Mouse (Mus musculus) testis, adult 2 months (tissue): ENCODE results near the gene Cpt2. TPM values are rescaled to one million over a fixed set of nuclear protein-coding genes. Genes with fewer than 3 reads are reported as not detected.

Experiments used
- H3K27ac ChIP-seq: fragments of 200-500 bp; 2 replicates; pipeline ENCODE4 v1.5.1; 2012; ENCODE audit warnings: low read depth, low read length; ENCODE audit not compliant: control insufficient read depth, insufficient read depth
- H3K27me3 ChIP-seq: fragments of 200-500 bp; 2 replicates; pipeline ENCODE4 v1.6.1; 2012; ENCODE audit warnings: mild to moderate bottlenecking, low read length, moderate library complexity; ENCODE audit not compliant: control insufficient read depth, insufficient read depth
- H3K36me3 ChIP-seq: fragments of 200-500 bp; 2 replicates; pipeline ENCODE4 v1.6.1; 2012; ENCODE audit warnings: mild to moderate bottlenecking, low read length; ENCODE audit not compliant: control insufficient read depth, insufficient read depth
- H3K4me1 ChIP-seq: fragments of 200-500 bp; 2 replicates; pipeline ENCODE4 v1.6.1; 2012; ENCODE audit warnings: low read length; ENCODE audit not compliant: control insufficient read depth, insufficient read depth
- H3K4me3 ChIP-seq: fragments of 200-500 bp; 2 replicates; pipeline ENCODE4 v1.5.1; 2012; ENCODE audit warnings: low read depth, mild to moderate bottlenecking, low read length, moderate library complexity, mixed read lengths; ENCODE audit not compliant: control insufficient read depth
- CTCF ChIP-seq: fragments of 200-500 bp; IDR thresholded peaks from 2 replicates; pipeline ENCODE4 v1.5.1; 2012; ENCODE audit warnings: low read depth, mild to moderate bottlenecking, inconsistent platforms, low read length, moderate library complexity; ENCODE audit not compliant: control insufficient read depth, insufficient read depth, insufficient replicate concordance
- POLR2A ChIP-seq: fragments of 200-500 bp; IDR thresholded peaks from 2 replicates; pipeline ENCODE4 v1.6.1; 2012; ENCODE audit warnings: low read depth, mild to moderate bottlenecking, inconsistent platforms, low read length, moderate library complexity; ENCODE audit not compliant: control insufficient read depth
- polyA plus RNA-seq: library from polyadenylated mRNA; depleted of rRNA; stranded (reverse); fragments of >200 nt; gene quantifications from 2 replicates; pipeline ENCODE4 v1.2.3, GENCODE M21; 2012; rRNA removed

Gene Cpt2
- polyA plus RNA-seq: 44.1 and 52.1 TPM in 2 replicates

DNA sequence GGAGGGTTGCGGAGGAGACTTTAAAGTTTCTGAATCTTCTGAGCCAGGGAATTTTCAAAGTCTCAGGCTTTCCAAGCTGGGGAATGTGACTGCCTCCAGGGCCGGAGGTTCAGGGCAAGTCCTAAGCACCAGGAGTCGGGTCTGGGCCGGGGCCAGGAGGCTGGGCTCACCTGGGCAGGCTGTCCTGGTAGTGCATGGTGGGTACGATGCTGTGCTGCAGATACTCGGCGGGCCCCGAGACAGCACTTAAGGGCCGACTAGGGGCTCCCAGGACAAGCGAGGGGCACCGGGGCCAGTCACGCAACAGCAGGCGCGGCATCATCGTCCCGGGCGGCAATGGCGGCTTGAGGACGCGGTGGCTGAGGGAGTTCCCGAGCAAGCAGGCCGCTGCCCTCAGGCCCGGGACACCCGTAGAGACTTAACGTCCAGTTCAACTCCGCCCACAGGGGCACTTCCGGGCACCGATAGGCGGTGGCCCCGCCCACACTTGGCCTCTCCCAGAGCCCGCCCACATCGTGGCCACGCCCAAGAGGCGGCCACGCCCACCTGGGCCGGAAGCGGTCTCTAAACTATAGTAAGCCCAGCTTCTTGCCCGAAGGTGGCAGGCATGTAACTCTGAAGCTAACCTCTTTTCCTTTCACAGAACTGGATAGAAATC lies at the start of gene Cpt2:
Gene Cpt2, minus strand, starts transcription at position 466 of the 658 bp plus-strand sequence.
- Histone ChIP-seq H3K4me1 (peaks cover 5% of the 10 kb centered on the region; the same call in 1 of the 2 replicates), H3K27me3 (no peaks in the 10 kb centered on the region), H3K36me3 (peaks cover 1% of the 10 kb centered on the region; the same call in 1 of the 2 replicates), H3K27ac (peak within 1 kb of the TSS; percentile 97), H3K4me3 (peak within 1 kb of the TSS; percentile 97)
- TF ChIP-seq POLR2A: peak; percentile 97
- 0 out of 2 replicates have a peak, but pooled peaks have one; percentile 8 for TF ChIP-seq CTCF

DNA sequence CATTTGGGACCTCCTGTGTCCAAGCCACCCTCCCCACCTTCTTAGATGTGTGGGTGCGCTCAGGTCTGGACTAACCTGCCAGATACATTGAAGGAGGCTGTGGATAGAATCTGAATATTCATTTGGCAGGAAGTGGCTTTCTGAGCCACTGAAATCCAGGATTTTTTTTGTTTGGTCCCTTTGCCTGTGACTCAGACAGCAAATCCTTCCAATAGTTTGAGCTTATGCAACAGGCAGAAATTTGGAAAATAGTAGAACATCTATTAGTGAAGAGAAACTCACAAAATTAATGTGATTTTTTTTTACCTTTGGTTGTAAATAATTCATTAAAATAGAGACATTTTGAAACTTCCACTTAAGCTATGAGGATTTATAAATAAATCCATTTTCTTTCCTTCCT lies 47.8 kb upstream of the Cpt2 start:
- H3K27ac ChIP-seq: no peak overlapping the region
- H3K4me1 ChIP-seq: peaks cover 2% of the 10 kb centered on the region; the same call in 1 of the 2 replicates
- H3K27me3 ChIP-seq: no peaks in the 10 kb centered on the region
- no peaks in the 10 kb centered on the region for H3K36me3 ChIP-seq
- no peak overlapping the region for H3K4me3 ChIP-seq
- no peak for TF ChIP-seq CTCF
- no peak for TF ChIP-seq POLR2A

DNA sequence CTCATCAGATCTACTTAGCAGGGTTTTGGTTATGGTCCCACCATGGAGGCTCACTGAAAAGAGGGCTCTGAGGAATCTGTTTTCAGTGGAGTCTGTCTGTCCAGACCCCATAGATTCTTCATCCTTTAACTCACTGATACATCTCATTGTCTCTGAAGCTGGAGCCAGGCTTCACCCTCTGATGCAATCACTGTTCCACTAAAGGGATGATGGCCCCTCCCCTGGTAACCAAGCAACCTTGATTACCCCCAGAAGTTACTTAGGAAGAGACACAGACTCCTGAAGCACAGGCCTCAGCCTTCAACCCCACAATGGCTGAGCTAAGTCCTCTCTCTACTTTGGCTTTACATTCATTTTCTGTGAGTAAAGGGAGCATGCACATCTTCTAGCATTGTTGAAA lies 46.4 kb upstream of the Cpt2 start:
- Histone ChIP-seq H3K27me3 (no peaks in the 10 kb centered on the region), H3K36me3 (no peaks in the 10 kb centered on the region), H3K4me1 (peaks cover 2% of the 10 kb centered on the region; the same call in 1 of the 2 replicates), H3K27ac (no peak overlapping the region), H3K4me3 (no peak overlapping the region)
- TF ChIP-seq POLR2A (no peak), CTCF (no peak)

DNA sequence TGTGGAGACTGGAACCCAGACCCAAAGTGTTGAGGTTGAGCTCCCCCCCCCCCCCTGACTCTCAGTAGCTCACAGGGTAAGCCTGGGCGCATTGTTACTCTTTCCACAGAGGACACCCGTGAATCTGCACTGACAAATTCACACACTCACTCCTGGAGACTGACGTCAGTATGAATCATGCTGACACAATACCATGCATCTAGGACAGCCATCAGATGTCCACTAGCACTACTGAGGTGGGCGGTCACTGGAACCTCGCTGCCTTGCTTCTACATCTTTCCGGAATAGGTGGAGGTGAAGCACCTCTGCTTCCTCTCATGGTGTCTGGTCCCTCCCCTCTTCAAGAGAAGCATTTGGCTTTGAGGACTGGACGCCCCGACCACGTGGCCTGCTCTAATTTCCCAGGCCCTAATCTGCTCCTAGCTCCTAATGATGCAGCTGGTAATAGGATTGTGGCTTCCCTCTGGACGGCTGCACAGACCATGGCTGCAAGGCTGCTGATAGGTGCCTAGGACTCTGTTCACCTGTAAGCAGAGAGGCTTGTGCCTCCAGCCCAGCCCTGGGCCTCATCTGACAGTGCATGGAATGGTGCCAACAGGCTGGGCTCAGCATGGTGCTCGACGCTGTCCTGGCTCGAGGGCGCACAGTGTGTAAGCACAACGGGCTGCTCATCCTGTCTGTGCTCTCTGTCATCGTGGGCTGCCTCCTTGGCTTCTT lies 44.7 kb upstream of the Cpt2 start, which contains the start of gene Slc1a7:
Gene Slc1a7, plus strand, starts transcription at position 367 of the 717 bp plus-strand sequence.
- peaks cover 2% of the 10 kb centered on the region; the same call in 1 of the 2 replicates for H3K4me1 ChIP-seq
- H3K36me3 ChIP-seq: no peaks in the 10 kb centered on the region
- no peak within 1 kb of the TSS for H3K27ac ChIP-seq
- H3K4me3 ChIP-seq: no peak within 1 kb of the TSS
- TF ChIP-seq CTCF (no peak), POLR2A (no peak)
- H3K27me3 ChIP-seq: no peaks in the 10 kb centered on the region

DNA sequence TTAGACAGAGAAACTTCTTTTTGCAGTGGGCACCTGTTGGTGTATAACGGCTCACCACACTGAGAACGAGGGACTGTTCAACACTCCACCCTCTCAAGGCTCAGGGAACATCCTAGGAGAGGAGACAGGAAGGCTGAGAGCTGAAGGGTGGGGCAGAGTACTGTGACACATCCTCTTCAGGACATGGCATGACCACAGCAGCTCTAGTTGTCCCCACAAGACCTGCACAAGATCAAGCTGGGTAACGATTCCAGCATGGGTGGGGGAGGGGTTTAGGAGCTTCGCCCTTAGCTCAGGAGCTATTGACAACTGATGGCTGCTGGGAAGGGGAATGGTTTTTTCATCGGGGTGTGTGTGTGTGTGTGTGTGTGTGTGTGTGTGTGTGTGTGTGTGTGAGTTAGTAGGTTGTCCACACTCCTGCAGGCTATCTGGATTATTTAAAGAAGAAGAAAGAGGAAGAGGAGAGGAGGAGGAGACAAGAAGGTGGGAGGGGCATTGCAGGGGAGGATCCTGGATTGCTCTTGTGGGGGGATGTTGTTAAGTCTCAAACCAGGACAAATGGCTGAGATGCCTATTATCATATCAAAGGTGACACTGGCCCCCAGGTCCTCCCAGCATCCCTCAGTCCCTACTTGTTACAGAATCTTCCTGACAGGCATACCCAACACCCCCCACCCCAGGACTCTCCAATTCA lies 43.2 kb upstream of the Cpt2 start:
- TF ChIP-seq POLR2A (no peak), CTCF (no peak)
- Histone ChIP-seq H3K4me3 (no peak overlapping the region), H3K27ac (no peak overlapping the region), H3K4me1 (peaks cover 2% of the 10 kb centered on the region; the same call in 1 of the 2 replicates), H3K36me3 (no peaks in the 10 kb centered on the region), H3K27me3 (no peaks in the 10 kb centered on the region)

DNA sequence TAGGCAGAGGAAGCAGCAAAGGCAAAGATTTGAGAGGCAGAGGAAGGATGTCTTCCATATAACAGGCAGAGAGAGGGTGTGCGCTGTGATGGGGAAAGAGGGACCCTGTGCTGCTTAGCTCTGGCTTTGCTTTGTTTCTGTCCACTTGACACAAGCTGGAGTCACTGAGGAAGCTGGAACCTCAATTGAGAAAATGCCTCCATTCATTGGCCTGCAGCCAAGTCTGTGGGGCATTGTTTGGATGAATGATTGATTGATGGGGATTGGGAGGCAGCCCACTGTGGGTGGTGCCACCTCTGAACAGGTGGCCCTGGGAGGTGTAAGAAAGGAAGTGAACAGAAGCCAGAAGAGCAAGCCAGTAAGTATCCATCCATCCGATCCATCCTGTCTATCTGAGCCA lies 39.4 kb upstream of the Cpt2 start:
- Histone ChIP-seq H3K4me3 (no peak overlapping the region), H3K27me3 (no peaks in the 10 kb centered on the region), H3K27ac (no peak overlapping the region), H3K4me1 (peaks cover 2% of the 10 kb centered on the region), H3K36me3 (no peaks in the 10 kb centered on the region)
- TF ChIP-seq CTCF: no peak
- no peak for TF ChIP-seq POLR2A

DNA sequence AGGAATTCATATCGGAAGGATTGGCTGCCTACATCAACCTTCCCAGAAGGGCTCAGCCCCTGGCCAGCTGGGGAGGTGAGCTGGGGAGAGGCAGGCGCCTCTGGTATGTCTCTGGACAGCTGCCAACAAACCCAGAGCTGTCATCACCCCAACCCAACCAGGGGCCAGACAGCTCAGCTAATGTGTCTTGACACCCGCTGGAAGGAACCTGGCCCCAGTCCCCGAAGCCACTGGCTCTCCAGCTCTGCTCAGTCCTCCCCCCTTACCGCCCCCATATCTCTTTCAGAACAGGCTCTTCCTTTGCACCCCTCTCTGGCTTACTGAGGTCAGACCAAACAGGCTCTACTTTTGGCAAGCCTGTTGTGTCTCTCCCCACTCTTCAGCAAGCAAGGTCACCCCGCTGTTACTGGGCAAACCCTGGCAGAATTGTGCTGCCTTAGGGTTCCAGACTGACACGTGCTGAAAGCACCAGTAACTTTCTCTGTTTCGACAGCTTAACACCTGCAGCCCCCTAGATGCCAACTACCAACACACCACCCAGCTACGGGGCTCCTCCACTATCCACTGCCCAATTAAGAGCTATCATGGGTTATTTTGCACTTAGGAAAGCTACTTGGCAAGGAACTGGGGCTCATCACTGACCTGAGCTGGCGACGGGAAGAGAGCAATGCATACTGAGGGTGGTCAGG lies 38.8 kb upstream of the Cpt2 start:
- H3K4me1 ChIP-seq: peaks cover 2% of the 10 kb centered on the region
- TF ChIP-seq POLR2A: no peak
- TF ChIP-seq CTCF: no peak
- no peaks in the 10 kb centered on the region for H3K27me3 ChIP-seq
- H3K27ac ChIP-seq: no peak overlapping the region
- no peaks in the 10 kb centered on the region for H3K36me3 ChIP-seq
- no peak overlapping the region for H3K4me3 ChIP-seq
